Mouse (Mus musculus): ENCODE measurements around the gene Fbxl13.
"Not testable (repeated sequence)": the region's sequence is repeated elsewhere in the genome, so short reads cannot be mapped to it uniquely, and the experiment has no call there.

Gene Fbxl13

DNA sequence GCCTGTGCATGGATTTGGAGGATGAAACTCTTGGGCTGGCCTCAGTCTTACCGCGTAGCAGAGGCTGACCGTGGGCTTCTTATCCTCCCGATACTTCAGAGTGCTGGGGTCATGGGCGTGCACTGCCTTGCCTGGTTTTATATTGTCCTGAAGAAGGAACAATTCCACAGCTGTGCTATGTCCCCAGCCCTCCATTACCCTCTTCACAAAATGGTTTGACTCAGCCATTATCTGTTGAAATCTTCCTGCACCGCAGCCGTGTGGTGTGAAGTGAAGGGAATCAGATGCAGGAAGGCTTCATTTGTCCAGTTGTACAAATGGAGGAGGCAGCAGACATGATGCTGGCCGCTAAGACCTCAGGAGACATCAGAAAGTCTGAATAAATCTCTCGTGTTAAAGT lies 11.5 kb upstream of the Fbxl13 start:
- no peak for DNase-seq (ENCODE audit: low spot score in 2 of 2)

DNA sequence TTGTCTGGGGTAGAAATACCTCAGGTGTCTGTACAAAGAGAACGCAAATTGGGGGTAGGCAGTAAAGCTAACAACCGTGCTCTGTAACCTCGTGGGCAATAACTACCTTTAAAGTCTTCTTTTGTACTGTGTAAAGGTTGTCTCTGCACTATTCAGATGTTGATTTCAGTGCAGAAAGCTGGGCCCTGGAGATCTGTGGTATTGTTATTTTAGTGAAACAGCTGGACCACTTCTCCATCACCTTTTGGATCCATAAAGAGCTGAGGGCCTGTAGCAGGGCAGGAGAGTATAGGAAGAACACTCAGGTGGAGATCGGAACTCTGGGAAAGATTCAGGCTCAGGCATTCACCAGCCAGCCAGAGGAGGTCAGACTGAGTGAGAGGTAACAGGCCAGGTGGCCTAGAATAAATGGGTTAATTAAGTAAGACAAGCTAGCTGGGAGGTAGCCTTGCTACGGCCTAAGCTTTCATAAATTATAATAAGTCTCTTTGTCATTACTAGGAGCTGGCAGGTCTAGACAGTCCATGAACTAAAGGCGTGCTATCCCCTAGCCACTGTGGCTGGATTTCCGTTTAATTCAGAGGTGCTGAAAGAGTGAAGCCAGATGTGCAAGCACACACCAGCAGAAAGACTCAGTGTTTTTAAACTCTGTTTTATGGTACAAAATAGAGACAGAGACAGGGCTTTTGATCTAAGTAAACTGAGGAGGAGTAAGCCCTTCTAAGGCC lies 6.6 kb upstream of the Fbxl13 start:
- no peak for DNase-seq (ENCODE audit: low spot score in 2 of 2)

DNA sequence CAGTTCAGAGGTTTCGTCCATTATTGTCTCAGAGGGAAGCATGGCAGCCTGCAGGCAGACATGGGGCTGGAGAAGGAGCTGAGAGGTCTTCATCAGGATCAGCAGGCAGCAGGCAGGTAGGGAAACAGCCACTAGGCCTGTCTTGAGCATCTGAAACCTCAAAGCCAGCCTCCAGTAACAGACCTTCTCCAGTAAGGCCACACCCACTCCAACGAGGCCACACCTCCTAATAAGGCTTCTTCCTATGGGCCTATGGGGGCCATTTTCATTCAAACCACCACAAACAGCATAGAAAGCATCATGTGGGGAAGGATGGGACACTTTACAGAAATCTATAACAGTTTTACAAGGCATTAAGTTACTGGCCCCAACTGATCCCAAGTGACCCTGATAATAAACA lies 5.3 kb upstream of the Fbxl13 start:
- no peak for DNase-seq (ENCODE audit: low spot score in 2 of 2)

DNA sequence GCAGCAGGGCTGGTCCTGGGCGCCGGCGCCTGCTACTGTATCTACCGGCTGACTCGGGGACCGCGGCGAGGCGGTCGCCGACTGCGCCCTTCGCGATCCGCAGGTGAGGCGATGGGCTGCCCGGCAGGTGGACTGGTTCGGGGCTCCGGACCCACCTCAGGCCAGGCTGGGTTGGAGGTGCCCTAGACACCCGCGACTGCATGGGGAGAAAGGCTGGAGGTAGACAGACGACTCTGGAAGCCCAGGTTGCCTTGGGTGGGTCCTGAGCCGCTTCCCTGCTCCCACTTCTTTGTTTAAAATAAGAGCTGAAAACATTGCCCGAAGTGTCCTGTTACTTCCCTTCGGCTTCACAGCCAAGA lies 678 bp upstream of the Fbxl13 start:
- no peak for DNase-seq (ENCODE audit: low spot score in 2 of 2)

DNA sequence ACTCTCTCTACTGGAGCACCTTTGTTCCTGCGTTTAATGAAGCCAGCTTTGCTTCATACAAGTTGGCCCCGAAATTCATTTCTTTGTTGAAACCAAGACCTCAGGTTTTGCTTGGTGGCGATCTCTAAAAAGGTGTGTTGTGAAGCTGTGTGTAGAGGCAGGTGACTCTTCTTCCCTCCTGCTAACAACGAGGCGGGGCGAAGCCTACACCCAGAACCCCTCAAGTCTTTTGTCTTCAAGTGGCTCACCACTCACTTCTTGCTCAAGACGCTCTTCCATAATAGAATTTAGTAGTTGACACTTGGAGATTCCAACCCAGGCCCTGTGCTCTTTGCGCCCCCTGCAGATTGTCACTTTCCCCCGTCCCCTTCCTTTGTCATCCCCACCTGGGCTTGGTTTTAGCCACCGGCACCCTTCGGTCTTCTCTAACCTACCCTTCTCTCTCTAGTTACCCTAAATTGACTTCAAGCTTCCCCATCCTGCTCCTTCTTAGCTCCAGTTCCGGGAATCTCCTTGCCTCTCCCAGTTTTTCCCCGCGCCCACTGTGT lies 469 bp downstream of the Fbxl13 start:
- no peak for DNase-seq (ENCODE audit: low spot score in 2 of 2)

DNA sequence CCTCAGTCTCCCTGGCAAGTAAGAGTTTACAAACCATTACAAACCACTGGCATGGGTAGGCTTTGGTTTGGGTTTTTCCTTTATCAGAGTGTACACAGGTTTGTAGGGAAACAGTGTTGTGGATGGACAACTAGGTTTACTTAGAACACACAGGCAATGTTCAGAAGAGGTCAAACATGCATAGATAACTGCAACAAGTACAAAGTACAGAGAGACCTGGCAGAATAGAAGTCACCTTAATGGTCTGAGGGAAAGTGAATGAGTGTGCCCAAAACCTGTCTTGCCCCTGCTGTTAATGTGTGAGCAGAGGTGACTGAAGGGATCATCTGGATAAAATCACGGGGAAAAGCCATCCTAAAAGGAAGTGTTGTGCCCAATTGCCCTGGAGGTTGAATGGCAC lies 1.8 kb downstream of the Fbxl13 start:
- DNase-seq (ENCODE audit: low spot score in 2 of 2): no peak

DNA sequence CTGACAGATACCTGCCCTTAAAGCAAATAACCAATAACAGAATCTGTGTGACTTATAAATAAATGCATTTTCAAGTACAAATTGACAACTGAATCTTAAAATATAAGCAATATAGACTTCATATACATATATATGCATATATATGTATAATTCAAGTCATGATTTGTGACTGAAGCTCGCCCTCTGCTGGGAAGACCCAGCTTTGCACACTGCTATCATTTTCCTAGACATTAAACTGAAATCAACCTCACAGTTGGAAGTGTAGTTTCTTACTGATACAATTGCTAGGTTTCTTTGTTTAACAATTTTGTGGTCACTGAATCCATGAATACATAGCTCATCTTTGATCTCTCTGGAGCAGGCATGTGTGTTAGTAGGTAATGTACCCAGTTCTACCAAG lies 4.5 kb downstream of the Fbxl13 start:
- peak in 1 of 2 experiments; percentile 16 for DNase-seq (ENCODE audit: low spot score in 2 of 2)

DNA sequence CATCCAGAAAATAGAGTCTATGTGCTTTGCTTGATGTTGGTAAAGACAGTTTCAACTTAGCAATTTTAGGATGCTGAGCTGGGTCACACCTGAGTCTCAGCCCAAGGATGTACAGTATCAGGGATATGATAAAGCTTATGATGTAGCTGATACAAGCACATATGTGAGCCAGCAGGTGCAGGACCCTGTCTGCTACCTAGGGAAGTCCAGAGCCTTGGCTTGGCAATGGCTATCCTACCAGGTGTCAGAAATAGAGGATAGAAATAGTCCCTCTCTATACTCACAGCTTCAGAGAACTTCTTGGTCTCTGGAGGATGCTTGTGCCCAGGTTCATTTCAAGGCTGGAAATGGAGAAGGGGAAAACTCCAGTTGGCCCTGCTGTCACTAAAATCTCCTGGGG lies 19.5 kb downstream of the Fbxl13 start:
- no peak for DNase-seq (ENCODE audit: low spot score in 2 of 2)

DNA sequence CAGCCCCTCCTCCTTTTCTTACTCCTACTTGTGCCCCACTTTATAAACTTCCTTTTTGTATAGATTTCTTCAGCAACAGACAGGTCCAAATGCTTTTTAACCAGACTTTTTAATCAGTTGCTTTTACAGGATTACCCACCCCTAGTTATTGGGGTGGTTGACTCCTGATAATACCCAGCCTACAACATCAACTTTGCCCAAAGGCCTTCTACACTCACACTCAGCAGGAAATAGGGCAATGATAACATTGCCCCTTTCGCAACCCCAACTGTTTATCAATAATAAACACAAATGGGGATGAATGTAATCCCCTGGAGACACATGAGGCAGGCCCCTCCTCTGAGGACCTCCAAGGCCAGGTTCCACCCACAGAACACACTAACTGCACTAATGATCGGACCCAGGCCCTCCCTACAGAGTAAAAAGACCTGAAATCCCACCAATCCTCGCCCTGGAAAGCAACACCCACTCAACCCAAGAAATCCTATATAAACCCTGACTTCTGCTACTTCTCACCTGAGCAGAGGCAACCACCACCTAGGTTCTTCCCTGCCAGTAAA lies 28.9 kb downstream of the Fbxl13 start:
- DNase-seq (ENCODE audit: low spot score in 2 of 2): no peak

DNA sequence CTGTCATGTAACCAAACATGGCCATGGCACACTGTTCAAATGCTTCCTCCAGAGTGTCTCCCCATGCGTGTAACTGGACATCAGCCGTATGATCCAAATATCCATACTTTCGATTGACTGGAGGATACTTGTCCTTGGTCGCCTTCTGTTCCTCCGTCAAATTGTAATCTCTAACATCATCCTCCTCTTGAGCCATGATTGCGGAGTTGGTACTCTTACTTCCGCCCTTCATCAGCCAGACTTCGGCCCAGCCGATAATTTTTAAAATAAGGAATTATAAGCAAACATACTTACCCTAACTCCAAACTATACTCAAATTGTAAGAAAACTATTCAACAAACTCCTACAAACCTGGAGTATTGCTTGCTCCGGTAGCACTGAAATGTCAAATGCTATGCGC lies 31.1 kb downstream of the Fbxl13 start:
- not testable (repeated sequence) for DNase-seq (ENCODE audit: low spot score in 2 of 2)

DNA sequence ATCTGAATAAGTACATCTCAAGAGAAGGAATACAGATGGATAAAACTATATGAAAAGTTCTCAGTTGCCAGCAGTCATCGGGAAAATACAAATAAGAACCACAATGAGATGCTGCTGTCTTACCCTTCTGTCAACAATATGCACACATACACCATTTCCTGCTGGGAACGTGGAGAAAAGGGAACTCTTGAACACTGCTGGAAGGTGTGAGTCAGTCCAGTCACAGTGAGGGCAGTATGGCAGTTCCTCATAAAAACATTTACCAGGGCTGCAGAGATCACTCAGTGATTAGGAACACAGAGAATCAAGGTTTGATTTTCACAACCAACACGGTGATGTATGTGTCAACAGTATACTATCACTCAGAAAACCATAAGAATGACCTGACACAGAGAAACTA lies 34.4 kb downstream of the Fbxl13 start:
- DNase-seq (ENCODE audit: low spot score in 2 of 2): no peak

DNA sequence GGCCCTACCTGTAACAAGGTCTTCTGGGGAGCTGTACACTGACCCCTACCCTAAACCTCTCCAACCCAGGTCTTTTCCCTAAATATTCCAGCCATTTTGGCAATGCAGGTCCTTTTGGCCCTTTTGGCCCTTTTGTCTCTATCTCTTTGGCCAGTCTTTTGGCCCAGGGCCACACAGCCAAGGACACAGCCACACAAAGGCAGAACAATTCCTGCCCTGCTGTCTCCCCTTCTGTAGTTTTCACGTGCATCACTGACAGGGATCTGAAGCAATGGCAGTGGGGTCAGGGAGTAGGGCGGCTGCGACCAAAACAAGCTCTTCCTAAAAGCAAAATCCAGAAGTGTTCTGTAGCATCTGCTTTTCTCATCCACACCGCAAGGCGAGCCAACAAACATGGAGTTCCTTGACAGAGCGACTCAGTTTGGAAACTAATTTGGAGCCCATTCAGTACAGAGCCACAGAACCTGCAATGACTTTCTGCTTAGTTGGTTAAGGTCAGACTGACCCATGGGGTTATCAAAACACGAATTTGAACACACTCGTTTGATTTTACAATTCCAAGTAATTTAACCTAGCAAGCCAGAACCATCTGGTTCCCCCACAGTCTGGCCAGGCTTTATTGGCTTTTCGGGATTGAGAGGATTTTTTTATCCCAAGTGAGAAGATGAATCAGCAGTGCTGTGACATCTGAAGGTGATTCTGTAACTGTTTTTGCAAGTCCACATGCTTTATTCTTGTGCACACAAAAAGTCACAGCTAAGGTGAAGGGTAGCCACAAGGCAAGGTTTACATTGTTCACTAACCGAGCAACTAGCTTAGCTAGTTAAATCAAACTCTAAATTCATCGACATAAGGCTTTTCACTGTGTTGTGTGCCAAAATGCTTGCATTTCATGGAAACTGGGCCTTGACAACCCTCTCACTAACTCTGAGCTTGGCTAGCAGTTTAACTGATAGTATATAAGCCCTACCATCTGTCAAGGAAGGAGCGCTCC lies 36.8 kb downstream of the Fbxl13 start:
- no peak for DNase-seq (ENCODE audit: low spot score in 2 of 2)

DNA sequence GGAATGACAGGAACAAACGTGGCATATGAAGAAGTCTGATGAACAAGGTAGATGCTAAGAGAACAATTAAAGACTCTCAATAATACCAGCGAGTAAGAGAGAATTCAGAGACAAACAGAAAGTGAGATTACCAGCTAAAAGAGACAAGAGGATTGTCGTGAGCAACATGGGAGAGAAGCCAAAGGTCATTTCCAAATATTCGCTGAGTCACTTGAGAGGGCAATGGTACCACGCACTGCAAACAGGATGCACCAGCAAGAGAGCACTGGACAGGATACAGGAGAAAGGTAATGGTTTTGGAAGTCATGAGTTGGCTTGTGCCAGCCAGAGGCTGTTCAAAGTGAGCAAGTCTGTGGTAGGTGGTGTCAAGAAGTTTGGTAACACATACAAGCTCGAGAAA lies 39.5 kb downstream of the Fbxl13 start:
- DNase-seq (ENCODE audit: low spot score in 2 of 2): no peak

DNA sequence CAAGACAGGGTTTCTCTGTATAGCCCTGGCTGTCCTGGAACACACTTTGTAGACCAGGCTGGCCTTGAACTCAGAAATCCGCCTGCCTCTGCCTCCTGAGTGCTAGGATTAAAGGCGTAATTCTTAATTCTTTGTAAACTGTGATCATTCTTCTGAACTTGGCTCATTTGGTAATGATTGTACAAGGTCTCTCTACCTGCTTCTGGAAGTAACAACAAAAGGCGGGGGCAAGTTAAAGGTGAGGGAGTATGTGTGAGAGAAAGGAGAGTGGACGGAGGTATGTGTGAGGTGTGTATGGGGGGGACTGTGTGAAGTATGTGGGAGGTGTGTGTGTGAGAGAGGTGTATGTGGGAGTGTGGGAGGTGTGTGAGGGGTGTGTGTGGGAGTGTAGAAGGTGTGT lies 45.5 kb downstream of the Fbxl13 start:
- DNase-seq (ENCODE audit: low spot score in 2 of 2): no peak

DNA sequence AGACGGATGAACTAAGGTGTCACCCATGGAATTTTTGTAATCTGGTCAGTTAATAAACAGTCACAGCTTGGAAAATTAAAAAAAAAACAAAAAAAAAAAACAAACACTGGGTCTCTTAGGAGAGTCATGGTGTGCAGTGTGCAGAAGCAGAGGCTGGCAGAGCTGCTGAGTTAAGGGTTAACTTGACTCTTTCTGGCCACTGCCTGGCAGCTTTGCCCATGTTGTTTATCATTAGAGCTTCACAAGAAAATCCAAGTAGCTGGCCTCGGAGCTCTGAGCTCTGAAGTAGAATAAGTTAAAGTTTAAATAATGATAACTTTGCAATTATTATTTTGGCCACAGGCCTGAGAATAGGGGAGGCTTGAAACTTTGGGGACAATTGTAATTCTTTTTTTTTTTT lies 45.9 kb downstream of the Fbxl13 start:
- DNase-seq (ENCODE audit: low spot score in 2 of 2): not testable (repeated sequence)

DNA sequence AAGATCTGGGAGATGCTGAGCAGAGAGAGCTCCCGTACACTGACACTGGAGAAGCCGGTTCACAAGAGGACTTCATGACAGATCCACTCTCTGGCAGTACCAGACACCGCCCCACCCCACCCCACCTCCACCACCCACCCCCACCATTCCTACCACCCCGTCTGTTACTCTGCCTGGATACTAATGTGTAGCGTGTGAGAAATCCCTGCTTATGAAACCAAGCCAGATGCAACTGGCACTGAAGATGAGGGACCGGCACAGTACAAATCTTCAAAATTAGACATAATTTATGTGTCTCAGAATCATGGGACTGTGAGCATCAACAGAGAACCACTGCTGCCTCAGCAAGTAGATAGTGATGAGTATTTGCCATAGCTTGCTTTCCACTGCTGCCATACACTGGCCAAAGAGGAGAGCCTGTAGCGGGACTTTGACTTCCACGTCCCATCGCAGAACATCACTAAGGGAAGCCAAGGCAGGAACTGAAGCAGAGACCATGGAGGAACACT lies 52.2 kb downstream of the Fbxl13 start:
- DNase-seq (ENCODE audit: low spot score in 2 of 2): no peak

DNA sequence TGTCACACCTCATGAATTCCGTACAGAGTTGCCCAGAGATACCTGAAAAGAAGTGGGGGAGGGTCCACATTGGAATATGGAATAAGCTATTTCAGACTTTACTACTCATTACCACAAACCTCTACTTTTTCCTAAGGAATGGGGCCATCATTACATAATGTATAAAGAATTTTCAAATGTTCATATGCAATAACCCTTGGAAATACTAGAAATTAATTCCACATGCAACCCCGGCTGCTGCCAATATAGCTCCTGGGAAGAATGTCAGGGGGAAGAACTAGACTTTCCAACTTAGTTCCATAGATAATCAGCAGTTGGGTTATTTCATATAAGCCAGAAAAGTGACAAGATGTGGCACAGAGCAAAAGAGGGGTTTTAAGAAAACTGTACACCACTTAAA lies 53.3 kb downstream of the Fbxl13 start:
- DNase-seq (ENCODE audit: low spot score in 2 of 2): no peak

DNA sequence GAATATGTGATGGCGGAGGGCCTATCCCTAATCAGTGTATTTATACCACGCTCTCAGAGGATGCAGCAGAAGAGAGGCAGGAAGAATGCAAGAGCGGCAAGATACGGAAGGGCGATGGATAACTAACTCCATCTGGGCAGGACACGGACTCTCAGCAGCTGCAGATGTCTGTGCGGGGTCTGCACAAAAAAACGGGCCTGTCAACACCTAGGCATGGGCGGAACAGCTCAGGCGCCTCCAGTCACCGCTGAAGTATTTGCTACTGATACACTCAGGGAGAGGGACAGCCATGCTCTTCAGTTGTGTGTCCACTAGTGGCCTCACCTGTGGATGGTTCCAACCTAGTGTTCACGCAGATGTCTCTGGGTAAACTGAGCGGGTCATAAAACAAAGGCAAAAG lies 57.2 kb downstream of the Fbxl13 start:
- DNase-seq (ENCODE audit: low spot score in 2 of 2): no peak

DNA sequence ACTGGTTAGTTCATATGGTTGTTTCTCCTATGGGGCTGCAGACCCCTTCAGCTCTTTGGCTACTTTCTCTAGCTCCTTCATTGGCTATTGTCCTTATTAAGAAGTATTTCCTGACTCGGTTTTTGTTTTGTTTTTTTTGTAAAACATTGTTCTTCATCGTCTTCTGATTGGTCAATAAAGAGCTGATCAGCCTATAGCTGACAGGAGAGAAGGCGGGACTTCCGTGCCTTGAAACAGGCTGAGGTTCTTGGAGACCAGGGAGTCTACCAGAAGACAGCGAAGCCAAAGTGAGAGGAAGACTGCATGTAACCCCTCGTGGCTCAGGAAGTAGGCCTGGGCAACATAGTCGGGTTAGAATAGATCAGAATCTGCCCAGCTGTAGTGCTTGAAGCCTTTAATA lies 57.8 kb downstream of the Fbxl13 start:
- DNase-seq (ENCODE audit: low spot score in 2 of 2): no peak

DNA sequence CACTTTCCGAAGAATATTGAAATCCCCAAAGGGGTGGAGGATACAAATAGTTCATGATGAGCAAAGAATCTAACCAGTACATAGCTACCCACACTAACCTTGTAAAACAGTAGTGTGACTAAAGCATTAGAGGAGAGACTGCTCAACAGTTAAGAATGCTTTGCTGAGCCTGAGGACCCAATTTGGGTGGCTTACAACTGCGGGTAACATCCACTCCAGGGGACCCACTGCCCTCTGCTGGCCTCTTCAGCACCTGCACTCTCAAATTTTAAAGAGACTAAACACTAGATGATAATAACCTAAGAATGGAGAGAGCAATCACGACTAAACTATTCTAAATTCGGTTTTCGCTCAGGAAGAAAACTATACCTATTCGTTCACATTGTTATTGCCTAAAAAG lies 58.7 kb downstream of the Fbxl13 start:
- peak; percentile 12 to 21 for DNase-seq (ENCODE audit: low spot score in 2 of 2)

DNA sequence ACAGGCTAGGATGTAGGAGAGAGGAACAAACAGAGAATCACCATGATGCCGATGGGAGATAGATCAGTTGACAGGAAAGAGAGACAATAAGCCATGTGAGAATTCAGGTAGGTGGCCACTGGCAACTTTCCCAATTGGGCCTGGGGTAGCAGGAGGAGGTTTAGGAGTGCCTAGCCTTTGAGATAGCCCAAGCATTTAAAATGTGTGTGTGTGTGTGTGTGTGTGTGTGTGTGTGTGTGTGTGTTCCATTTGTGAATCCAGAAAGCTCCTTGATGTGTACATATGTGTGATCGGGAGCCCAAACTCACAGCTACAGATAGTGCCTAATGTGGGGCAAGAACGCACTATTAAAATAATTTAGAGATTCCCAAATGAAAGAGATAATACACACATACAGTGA lies 67.3 kb downstream of the Fbxl13 start:
- DNase-seq (ENCODE audit: low spot score in 2 of 2): no peak

DNA sequence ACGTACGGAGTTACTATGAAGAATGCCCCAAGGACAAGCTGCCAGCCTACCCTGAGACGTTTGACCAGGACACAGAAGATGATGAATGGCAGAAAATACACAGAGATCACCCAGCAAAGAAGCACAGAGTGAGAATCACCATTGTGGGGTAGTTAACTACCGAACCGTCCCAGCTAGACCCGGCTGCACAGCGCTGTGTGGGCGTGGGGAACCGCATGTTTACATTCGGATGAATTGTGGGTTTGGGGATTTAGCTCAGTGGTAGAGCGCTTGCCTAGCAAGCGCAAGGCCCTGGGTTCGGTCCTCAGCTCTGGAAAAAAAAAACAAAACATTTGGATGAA lies 70.3 kb downstream of the Fbxl13 start:
- no peak for DNase-seq (ENCODE audit: low spot score in 2 of 2)

All from urinary bladder, adult 18-20 months (tissue).